Mouse (Mus musculus) regulatory T cell (primary cell): ENCODE measurements around the gene Vps35l.

Experiments used
- in situ Hi-C: fragments of 300-600 bp; cut with MboI, MseI; formaldehyde crosslinking; loops from one replicate; pipeline ENCODE4 v1.15.1; 2025; ENCODE audit warnings: high pct_unique_total_duplicates

Vps35l gene

GRCm38 (mm10) chr7:118855877-118856304 lies 115.9 kb downstream of the Vps35l start, which contains the start of gene Knop1:
Gene Knop1, minus strand, starts transcription at chr7:118856254.
- in situ Hi-C loops: no loop called here

DNA sequence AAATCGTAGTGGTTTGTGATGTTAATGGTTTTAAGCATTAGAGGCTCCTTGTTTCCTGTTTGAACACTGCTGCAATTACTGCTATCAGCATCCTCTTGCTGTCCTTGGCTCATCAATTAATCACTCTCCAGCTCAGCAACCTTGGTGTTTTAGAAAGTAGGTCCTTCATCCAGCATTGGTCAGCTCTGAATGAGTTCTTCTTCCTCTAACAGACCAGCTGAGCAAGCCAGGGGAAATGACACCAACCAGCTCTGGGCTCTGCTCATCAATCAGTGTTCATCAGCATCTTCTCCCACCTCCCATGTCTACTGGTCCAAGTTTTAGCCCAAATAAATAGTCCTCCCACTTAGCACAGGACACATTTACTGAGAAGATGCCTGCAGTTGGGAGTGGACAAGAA lies 118.6 kb downstream of the Vps35l start:
- in situ Hi-C loops: no loop called here

DNA sequence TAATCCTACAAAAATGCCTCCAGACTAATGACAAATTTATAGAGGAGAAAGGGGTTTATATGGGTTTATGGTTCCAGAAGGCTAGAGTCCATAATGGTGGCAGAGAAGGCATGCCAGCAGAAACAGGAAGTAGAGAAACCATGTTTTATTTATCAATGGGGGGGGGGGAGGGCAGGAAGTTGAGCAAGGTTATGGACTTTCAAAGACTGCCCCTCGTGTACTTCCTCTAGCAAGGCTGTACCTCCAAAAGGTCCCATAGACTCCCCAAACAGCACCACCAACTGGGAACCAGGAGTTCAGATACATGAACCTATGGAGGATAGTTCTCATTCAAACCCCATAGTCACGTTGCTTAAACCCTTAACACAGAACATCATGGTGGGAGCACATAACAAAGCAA lies 125.3 kb downstream of the Vps35l start:
- in situ Hi-C loops: no loop called here

DNA sequence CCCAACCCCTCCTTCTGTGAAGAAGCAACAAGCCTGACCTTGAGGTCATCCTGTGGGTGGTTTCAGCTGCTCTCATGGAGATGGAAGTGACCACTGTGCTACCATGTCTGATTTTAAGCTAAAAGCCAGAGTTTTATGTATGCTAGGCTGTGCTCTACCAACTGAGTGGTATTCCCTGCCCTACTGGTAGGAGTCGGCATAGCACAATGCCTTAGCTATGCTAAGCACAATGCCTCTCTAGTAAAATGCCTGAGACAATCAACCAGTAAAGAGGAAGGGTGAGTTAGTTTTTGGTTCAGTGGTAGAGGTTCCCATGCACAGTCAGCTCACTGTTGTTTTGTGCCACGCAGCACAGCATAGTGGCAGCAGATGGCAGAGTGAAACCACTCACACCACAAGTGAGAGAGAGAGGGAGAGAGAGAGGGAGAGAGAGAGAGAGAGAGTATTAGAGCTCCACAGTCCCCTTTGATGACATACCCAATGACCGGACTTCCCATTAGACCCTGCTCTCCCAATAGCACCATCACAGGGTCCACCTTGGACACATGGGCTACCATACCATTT lies 139.5 kb downstream of the Vps35l start:
- in situ Hi-C loops: no loop called here

DNA sequence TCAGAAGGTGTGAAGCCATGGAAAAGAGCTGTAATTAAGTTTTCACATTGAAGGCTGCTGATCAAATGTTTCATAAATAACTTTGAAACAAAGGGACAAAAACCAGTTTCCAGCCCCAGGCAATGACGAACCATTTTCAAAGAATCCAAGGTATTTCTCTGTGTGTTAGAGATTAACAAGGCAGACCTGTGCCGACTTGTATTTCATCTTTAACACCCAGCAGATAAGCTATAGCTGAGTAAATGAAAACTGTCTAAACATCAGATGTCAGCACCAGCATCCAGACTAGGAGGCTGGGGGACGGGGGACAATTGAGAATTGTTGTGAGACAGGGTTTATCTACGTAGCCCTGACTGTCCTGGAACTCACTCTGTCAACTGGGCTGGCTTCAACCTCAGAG lies 143.9 kb downstream of the Vps35l start:
- in situ Hi-C loops: no loop called here

DNA sequence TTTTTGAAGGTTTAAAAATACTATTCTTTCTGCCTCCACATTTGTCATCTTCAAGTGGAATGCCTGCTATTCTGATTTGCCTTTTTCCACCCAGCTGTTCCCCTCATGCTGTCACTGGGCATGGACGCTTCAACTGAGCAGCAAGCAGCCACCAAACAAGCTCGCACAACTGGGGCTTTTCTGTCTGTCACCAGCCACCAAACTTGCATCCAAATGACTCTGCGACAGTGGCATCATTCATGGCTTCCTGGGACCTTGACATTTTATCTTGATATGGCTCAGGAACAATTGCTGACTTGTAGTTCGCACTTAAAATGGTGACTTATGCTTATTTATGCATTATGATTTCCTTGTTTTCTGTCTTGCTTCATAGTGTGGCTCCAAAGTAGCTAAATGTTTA lies 144.9 kb downstream of the Vps35l start:
- in situ Hi-C loops: no loop called here

DNA sequence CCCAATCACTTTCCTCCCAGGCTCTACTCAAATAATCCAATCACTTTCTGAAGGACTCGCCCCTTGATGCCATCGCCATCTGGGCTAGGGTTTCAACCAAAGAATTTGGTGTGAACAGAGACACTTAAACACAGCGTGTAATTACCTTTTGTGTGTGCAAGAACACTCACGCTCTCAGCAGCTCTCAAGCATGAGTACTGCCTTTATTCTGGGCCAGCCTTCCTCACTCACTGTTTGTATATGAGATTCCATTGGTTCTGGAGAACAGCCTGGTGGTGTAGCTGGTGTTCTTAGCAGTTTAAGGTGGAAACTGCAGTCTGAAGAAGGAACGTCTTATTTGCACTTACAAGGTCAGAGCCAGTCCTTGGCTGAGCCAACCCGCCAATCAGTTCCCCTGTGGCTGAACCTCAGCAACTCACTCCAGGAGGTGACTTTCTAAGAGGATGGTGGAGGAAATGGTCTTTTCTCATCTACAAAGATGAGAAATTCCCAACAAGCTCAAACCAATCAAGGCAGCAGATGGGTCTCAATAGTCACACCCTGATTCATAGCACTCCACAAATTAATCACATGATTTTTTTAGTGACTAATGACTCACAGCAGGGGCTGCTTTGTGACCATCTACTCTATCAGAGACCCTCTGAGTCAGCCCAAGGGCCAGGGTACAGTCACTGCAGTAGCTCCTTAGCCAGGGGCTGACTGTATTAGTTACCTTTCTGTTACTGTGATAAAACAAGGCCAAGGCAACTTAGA lies 147.5 kb downstream of the Vps35l start:
- in situ Hi-C loops: no loop called here

GRCm38 (mm10) chr7:118889046-118889680 lies 149.1 kb downstream of the Vps35l start:
- in situ Hi-C loops: no loop called here
